Mouse (Mus musculus) A20 (cell line): Measurements from ENCODE around the gene Zdhhc16.

ENCODE experiments used
- DNase-seq: peaks from one replicate; pipeline ENCODE4 v3.0.0-alpha.2; 2011; ENCODE audit warnings: low read depth, low spot score

Gene Zdhhc16

GRCm38 (mm10) chr19:41987206-41987605 lies 53.9 kb downstream of the Zdhhc16 start:
- DNase-seq = no peak

DNA sequence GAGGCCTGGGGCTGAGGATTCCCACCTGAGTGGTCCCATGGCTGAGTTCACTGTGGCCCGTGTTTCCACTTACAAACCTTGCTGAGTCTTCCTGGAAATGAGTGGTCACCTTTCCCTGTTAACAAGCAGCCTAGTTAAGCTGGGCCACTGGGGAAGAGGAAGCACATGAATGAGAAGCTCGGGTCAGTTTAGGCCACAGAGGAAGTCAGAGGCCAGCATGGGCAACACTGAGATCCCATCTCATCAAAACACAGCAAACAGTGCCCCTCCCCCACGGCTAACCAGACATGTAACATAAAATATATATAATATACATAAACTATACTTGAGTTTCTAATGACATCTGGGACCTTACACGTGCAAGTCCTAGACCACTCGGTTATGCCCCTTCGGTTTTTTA lies 56.5 kb downstream of the Zdhhc16 start:
- no peak for DNase-seq

GRCm38 (mm10) chr19:41991926-41992477 lies 58.7 kb downstream of the Zdhhc16 start:
- no peak for DNase-seq

DNA sequence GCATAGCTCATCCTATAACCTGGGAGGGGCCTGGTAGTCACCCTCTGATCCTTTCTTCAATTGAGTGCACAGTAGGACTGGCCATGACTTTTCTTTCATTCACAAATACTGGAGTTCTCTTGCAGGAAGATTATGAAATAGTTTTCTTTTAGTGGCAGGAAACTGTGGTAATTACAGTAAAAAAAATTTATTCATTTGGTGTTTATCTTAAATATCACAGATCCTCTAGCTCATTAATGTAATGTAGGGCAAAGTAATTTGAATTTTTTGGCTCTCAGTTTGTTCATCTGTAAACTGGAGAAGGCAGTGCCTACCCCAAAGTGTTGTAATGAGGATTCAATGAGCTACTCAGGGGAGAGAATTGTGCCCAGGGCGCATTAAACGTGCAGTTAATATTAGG lies 59.7 kb downstream of the Zdhhc16 start:
- no peak for DNase-seq

- no peak for DNase-seq
Measured at GRCm38 (mm10) chr19:41993484-41993883, 60.2 kb downstream of the Zdhhc16 start.
